Mouse (Mus musculus): ENCODE results near the gene Map4.
"Not testable (repeated sequence)": the region's sequence is repeated elsewhere in the genome, so short reads cannot be mapped to it uniquely, and the experiment has no call there.

Gene Map4

DNA sequence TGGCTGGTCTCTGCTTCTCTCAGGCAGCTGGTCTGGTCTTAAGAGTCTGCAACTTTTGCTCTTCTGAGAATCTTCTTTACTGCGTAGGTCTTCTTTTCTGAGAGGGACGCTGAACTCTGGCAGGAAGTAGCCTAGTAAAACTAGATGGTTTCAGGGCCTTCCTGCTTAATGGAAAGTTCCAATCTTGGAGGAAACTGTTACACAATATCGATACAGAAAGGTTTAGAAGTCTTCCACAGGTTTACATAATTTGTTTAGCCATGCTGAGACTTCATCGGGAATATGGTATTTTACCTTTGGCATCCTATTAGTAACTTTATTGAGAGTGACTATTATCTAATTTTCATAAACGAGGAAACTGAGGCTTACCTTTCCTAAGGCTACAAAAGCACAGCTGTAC lies 1.2 kb upstream of the Map4 start:
- no peak for DNase-seq

DNA sequence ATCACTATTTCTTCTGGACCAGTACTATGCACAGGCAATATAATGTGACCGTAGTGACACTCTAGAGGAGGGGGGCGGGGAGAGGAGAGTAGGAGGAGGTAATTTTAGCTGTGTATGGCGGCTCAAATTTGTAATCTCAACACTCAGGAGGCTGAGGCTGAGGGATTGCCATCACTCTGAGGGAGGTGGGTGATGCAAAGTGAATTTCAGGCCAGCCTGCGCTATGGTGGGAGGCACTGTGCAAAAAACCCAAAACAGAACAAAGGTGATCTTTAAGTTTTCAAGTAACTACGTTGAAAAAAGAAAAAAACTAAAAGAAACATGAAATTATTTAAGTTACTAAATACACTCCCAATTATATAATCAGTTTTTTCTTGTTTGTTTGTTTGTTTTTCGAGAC lies 508 bp upstream of the Map4 start:
- no peak for DNase-seq

DNA sequence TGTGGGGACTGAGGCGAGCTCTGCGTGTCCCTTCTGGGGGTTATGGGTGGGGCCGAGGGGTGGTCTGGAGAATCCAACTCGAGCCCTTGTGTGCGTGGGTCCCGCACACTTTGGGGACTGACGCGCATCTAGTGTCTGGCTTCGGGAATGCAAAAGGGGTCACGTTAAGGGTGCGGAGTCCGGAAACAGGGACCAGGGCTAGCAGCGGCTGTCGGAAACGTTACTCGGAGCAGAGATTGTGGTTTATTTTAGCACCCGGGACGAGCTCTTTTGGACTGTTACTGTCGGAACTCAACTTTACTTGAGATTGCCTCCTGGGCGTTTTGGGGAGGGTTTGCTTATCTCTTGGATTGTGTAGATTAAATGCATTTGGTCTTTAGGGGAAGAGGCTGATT lies 1.1 kb downstream of the Map4 start:
- peak; percentile 45 to 50 for DNase-seq

DNA sequence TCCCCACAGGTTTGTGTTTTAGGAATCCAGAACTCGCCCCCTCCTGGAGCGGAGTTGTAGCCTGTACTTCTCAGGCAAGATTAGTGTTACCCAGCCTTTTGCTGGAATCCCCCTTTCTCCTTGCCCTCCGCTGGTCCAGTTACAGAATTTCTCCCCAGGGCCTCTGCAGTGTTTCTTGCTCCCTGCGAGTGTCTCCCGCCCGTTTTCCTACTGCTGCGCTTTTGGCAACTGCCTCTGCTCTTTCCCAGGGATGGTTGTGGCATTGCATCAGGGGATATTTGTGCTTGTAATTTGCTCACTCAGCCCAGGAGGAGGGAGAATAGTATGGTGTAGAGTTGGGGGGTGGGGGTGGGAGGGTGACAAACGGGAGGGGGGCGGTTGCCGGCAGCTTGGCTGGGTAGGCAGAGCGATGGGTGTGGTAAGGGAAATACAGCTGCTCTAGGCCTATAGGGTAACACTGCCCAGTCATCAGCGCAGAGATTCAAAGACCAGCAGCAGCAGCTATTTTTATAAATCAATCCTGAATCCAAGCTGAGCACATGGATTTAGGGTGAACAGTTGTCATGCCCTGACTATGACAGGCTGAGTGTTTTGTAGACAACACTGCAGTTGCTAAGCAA lies 1.6 kb downstream of the Map4 start:
- peak; percentile 65 to 83 for DNase-seq

DNA sequence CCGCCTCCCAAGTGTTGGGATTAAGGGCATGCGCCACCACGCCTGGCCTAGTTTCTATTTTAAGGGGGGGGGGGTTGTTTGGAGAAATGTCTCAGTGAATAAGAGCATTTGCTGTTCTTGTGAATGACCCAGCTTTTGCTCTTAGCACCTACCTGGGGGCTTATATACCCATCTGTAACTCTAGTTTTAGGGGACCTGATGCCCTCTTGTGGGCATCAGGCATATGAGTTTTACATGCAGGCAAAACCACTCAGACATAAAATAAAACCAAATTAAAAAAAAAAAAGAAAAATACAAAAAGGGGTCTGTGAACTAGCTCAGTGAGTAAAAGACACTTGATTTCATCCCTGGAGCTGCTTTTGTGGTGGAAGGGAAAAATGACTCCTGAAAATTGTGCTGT lies 8.1 kb downstream of the Map4 start:
- no peak for DNase-seq

DNA sequence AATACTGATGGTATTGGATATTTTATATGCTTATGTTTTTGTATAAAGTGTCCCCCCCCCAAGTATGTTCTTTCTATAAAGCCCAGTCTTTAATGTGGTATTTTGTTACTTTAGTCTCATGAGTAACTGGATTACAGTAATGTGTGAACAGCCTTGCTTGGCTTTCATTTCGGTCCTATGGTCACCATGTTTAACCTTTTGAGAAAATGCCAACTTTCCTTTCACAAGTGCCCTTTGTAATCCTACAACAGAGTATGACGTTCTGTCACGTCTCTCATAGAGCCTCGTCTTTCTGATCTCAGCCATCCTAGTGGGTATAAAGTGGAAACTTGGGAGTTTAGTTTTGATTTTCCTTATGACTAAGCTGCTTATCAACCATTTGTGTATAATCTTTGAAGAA lies 11.5 kb downstream of the Map4 start:
- DNase-seq = no peak

DNA sequence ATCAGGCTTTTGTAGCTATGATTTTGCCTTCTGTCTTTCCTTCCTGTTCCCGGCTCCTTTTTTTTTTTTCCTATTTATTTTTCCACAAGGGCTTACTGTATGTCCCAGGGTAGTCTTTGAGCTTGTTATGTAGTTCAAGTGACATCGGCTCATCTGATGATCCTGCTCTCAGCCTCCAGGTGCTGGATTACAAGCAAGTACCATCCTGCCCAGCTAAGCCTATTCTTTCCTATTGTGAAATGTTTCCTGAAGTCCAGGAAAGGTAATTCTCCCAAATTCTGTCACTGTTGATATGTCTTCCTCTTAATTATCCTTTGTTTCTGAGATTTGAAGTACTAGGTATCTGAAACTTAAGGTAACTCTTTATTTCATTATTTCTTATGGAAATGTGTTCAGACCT lies 13.5 kb downstream of the Map4 start:
- DNase-seq = no peak

DNA sequence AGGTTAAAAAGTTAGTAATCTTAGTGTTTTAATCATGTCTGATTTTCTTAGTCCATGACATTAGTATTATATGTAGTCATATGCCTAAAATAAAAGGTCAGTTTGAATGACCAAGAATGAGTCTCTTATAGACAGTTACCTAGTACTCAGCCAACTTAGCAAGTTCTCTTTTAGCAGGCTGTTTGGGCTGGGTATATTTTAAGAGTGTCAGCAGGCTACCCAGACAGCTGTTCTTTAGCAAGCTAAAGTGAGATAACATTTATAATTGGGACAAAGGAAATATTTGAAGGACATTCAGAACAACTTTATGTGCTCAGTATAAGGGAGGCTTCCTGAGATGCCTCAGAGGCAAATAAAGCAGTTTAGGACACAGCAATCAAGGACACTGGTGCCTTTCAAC lies 17.3 kb downstream of the Map4 start:
- no peak for DNase-seq

DNA sequence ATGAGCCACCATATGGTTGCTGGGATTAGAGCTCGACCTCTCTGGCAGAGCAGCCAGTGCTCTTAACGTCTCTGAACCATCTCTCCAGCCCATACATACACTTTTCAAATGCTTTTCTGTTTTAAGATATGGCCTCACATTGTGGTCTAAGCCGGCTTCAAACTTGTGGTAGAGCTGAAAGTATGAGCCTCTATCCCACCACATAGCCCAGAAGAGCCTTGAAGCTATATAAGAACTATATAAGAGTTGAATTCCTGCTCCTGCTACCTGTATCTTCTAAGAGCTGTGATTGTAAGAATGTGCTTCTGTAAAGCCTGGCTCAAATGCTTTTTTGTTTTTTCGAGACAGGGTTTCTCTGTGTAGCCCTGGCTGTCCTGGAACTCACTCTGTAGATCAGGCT lies 18.5 kb downstream of the Map4 start:
- DNase-seq = no peak

DNA sequence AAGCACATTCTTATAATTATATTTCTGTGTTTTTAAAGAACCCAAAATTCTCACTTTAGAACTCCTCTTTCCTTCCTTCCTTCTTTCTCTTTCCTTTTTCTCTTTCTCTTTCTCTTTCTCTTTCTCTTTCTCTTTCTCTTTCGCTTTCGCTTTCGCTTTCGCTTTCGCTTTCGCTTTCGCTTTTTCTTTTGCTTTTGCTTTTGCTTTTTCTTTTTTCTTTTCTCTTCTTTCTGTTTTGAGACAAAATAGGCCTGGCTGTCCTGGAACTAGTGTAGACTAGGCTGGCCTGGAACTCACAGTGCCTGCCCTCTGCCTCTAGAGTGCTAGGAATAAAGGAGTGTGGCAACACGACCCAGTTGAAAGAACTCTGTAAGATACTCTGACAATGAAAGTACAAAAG lies 22.3 kb downstream of the Map4 start:
- DNase-seq = no peak

DNA sequence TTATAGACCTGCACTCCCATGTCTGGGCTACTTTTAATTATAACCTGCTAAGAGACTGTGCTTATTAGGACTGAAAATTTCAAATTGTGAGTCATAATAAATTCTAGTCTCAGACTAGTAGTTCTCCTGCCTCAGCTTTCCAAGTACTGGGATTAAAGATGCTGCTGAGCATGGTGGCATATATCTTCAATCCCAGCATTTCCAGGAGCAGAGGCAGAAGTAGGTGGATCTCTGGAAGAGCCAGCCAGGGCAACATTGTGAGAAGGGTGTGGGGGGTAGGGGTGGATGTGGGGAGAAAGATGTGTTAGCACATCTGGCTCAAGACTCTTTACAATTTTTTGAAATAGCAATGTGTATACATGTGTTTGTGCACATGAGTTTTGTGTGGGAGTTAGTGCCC lies 23.4 kb downstream of the Map4 start:
- DNase-seq = no peak

DNA sequence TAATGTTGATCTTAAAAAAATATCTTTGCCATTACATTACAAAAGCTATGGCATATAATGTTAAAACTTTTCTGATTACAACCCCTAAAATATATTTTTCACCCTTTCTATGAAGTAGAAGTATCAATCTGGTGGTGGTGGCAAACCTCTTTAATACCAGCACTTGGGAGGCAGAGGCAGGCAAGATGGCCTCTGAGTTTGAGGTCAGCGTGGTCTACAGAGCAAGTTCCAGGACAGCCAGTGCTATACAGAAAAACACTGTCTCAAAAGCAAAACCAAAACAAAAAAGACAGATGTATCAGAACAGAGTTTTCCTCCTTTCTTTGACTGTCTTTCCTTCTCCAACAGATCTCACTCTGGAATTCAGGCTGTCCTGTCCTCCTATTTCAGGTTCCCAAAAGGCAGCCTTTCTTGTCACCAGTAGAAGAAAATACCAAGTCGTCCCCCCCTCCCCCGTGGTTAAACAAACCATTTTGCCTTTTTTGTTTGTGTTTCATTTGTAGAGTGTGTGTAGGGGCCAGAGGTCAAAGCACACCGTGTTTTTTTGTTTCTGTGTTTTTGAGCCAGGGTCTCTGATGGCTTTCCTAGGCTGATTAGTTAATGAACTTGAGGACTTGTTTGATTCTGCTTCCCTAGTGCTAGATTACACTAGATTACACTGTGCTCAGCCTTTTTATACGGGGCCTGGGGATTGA lies 28.3 kb downstream of the Map4 start:
- DNase-seq = no peak

DNA sequence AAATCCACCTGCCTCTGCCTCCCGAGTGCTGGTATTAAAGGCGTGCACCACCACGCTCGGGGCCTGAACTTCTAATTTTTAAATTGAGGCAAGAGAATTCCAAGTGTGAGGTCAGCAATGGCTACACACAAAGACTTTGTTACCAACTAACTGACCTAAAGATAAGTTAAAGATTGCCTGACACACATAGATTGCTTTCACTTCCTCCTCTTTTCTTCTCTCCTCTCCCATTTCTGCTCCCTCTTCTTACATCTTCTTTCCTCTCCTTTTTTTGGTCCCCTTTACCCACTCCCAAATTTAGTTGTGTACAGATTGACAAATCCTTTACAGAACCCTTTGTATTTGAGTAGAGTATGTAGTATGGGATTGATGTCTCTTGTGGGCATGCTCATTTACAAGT lies 29.3 kb downstream of the Map4 start:
- DNase-seq = no peak

DNA sequence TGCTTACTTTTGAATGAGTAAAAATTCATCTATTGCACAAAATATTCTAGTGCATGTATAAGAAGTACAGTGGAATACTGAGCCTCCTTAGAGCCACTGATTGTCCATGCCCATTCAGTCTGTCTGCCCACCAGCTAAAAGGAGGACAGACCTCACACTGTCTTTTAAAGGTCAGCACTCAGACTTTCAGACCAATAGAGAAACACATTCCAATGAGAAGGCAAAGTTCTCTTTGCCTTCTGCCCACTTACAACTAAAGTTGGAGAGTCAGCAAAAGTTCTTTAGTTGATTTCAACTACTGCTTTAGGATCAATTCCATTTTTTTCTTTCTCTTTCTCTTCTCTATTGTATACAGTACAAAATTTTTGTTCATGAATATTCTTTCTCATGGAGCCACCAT lies 33.5 kb downstream of the Map4 start:
- DNase-seq = no peak

DNA sequence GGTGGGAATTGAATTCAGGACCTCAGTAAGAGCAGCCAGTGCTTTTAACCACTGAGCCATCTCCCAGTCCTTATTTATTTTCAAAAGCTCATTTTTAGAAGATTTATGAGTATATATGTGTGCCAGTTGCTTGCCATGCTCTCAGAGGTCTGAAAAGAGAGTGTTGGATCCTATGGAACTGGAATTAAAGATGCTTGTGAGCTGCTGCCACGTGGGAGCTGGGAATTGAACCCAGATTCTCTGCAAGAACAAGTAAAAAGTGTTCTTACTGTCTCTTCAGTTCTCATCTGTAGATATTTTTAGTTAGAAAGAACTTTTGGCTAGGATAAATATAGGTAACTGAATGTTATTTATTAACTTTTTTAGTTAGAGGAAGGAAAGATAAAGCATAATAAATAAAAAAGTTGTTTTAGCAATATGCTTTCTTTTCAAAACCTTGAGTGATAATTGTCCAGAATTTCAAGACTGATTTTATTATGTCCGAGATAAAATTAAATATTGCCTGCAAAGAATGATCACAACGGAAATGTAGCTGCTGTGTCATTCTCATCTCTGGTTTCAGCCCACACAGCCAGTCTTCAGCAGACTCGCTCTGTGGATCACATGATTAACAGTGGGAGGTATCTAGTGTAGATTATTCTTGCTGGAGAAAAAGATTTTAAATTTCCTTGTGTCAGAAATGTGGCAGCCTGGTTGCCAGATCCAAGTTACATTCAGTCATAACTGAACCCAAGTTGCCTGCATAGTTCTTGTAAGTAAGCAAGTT lies 37.3 kb downstream of the Map4 start:
- no peak for DNase-seq

DNA sequence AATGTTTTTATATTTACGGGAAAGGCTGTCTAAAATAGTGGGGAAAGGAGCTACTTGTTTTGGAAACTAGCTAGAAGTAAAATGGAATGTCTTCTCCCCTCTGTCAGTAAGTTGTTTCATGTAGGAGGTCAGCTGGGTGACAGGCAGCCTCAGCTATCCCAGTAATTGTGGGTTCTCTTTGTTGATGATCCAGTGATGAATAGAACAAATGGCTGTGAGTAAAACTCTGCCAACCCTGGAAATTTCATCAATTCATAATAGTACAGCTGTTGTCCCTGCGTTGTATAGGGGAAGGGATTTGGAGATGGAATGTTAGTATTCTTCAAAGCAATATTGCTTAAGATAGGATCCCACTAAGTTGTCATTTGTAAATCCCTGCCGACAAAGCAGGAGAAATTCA lies 37.9 kb downstream of the Map4 start:
- DNase-seq = no peak

DNA sequence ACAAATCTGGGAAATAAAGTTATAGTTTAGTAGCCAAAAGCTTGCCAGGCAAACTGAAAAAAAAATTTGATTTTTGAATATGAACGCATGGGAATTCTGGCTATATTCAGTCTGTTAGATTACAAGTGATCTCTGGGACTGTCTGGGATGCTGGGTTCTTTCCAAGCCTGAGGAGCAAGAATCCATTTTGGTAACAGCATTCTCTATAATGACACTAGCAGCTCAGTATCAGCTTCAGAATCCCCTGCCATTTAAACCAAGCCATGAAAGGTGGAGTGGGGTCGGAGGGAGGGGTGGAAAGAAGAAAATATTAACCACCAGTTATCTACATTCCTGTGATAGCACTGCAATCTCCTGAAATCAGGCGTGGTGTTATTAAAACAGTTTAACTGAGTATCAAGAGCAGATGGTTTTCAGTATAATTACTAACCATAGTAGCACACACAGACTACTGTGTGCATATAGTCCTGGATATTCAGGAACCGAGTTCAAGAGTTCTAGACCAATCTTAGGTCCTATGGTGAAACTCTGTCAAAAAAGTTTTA lies 38.6 kb downstream of the Map4 start:
- no peak for DNase-seq

DNA sequence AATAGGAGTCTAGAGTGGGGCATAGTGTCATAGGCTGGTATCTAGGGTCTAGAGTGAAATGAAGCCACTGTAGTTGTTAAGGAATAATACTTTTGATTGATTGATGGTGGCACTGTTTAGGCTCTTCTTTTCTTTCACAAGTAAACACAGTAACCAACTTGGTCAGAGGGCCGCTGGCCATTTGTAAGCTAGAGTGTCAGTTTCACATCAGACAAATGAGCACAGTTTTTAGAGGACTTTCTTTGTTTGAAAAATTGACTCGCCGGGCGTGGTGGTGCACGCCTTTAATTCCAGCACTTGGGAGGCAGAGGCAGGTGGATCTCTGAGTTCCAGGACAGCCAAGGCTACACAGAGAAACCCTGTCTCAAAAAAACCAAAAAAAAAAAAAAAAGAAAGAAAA lies 40.5 kb downstream of the Map4 start:
- not testable (repeated sequence) for DNase-seq

DNA sequence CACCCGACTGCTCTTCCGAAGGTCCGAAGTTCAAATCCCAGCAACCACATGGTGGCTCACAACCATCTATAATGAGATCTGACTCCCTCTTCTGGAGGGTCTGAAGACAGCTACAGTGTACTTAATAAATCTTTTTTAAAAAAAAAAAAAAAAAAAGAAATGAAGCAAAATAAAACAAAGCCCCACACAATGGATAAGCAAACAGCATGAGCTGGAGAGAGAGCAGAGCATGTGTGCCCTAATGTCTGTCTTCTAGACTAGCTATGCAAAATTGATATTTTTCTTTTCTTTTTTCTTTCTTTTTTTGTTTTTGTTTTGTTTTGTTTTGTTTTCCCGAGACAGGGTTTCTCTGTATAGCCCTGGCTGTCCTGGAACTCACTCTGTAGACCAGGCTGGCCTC lies 49.0 kb downstream of the Map4 start:
- DNase-seq = not testable (repeated sequence)

DNA sequence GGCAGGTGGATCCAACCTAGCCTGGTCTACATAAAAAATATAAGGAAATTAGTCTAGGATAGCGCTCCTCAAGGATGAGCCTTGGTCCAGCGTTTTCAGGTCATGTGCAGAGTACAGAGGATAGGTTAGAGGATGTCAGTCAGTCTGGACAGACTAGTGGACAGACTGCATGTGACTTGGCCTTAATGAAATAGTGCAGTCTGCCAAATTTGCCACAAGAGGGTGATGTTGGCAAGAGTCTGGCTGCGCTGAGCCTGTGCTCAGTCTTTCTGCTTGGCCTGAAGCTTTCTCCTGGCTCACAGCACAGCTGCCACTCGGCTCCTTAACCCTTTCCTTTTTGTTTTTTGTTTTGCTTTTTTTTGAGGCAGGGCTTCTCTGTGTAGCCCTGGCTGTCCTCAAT lies 54.2 kb downstream of the Map4 start:
- DNase-seq = peak; percentile 68 to 75

DNA sequence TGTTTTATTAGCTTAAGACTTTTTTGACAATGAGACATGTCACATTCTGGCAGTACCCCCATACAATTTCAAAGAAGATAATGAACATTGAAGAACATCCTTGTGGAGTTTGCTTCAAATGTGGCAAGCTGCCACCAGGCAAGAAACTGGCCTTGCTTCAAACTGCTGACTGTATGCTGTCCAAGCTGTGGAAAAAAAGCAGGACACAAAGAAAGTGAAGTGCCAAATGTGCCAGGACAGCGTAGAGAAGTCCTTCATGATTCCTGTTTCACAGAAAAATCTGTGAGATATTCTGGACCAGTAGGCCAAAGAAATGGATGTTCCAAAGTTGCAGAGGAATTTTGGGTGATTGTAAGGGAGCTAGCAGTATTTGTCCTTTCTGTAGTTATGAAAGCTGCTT lies 57.8 kb downstream of the Map4 start:
- peak in 1 of 2 experiments; percentile 24 for DNase-seq

DNA sequence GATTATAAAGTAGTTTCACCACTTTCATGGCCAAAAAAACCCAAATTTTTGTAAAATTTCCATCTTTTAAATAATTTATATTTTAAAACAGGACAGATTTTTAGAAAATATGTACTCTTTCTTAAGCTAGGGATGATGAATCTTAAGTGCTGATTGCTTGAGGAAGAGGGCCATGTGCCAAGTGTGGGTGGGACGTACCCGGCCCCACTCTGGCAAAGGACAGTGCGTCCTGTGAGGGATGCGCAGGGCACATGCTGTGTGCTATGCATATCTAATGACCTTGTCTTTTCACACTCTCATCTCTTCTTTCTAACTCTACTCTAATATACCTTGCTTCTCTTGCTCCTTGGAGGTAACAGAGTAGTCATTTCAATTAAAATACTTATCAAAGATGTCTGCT lies 66.2 kb downstream of the Map4 start:
- no peak for DNase-seq

DNA sequence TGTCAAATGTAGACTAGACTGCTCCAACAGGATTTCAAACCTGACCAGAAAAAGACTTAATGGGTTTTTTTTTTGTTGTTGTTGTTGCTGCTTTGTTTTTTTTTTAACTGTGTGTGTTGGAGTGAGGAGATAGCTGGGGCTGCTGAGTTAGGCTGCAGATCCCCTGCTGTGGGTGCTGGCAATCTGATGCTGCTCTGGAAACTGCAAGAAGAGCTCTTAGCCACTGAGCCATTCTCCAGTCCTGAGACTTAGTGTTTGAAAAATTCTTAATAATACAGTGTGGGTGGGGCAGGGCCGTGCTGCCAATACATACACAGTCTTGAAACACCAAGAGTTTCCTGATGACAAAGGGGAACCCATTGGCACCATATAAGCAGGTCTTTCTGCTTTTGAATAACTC lies 70.7 kb downstream of the Map4 start:
- no peak for DNase-seq

DNA sequence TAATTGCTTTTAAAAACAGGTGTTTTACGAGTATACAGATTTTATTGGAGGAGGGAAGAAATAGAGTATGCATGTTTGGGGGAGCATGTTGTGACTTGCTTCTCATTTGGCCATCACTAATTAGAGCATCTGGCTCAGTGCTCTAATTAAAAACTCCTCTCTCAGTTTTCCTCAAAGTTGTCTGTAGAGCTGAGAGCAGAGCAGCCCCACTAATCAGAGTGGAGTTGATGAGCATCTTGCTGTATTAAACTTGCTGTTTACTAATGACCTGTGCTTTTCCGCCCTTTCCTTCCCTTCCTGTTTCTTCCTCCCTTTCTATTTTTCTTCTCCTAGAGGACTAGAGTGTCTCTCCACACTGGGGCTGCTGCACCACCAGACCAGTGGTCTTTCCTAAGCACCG lies 71.2 kb downstream of the Map4 start:
- no peak for DNase-seq

Measured in lung, postnatal 4 days (tissue).